Mouse (Mus musculus): ENCODE measurements around the gene Psmc3.
"Not testable (repeated sequence)": the region's sequence is repeated elsewhere in the genome, so short reads cannot be mapped to it uniquely, and the experiment has no call there.

Gene Psmc3

GRCm38 (mm10) chr2:91053934-91054382, at the start of gene Psmc3:
TSS of gene Psmc3 (plus strand) at chr2:91054009.
- peak; percentile 95 for DNase-seq (ENCODE audit: low read depth, low spot score)

GRCm38 (mm10) chr2:91008536-91008935, 45.3 kb upstream of the Psmc3 start:
- no peak for DNase-seq (ENCODE audit: low read depth, low spot score)

- DNase-seq (ENCODE audit: low read depth, low spot score), result no peak
These were observed 39.9 kb upstream of the Psmc3 start for GRCm38 (mm10) chr2:91013881-91014280.

- no peak for DNase-seq (ENCODE audit: low read depth, low spot score)
These were observed 38.4 kb upstream of the Psmc3 start for GRCm38 (mm10) chr2:91015386-91015785.

- DNase-seq (ENCODE audit: low read depth, low spot score), result peak; percentile 52
These were observed 35.6 kb upstream of the Psmc3 start for GRCm38 (mm10) chr2:91018061-91018788.

- DNase-seq (ENCODE audit: low read depth, low spot score), result no peak
These were observed 33.9 kb upstream of the Psmc3 start for GRCm38 (mm10) chr2:91019911-91020310.

DNA sequence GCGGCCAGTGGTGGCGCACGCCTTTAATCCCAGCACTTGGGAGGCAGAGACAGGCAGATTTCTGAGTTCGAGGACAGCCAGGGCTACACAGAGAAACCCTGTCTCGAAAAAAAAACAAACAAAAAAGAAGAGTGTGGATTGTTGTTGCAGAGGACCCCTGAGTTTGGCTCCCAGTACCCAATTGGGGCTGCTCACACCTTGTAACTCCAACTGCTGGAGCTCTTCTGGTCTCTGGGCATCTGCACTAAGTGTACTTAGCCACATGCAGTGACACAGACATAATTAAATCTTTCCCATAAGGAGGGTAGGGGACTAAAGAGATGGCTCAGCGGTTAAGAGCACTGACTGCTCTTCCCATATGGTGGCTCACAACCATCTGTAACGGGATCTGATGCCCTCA, 31.5 kb upstream of the Psmc3 start:
- not testable (repeated sequence) for DNase-seq (ENCODE audit: low read depth, low spot score)

- DNase-seq (ENCODE audit: low read depth, low spot score), result peak; percentile 48
These were observed 30.7 kb upstream of the Psmc3 start for GRCm38 (mm10) chr2:91023131-91023530.

GRCm38 (mm10) chr2:91023956-91024355, 29.9 kb upstream of the Psmc3 start:
- DNase-seq (ENCODE audit: low read depth, low spot score), result peak; percentile 73

DNA sequence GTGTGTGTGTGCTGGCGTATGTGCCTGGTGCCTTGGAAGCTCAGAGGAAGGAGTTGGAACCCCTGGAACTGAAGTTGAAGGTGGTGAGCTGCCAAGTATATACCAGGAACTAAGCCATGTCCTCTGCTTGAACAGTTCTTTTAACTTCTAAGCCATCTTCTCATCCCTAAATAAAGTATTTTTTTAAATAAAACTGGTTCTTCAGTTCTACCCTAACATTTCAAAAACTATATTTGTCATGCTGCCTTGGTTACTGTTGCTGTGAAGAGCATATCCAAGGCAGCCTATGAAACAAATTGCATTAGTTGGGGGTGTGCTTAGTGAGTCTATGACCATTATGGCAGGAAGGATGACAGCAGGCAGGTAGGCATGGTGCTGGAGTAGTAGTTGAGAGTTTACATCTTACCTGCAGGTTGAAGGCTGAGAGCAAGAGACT, 28.7 kb upstream of the Psmc3 start:
- DNase-seq (ENCODE audit: low read depth, low spot score), result no peak

GRCm38 (mm10) chr2:91026491-91026890, 27.3 kb upstream of the Psmc3 start:
- no peak for DNase-seq (ENCODE audit: low read depth, low spot score)

DNA sequence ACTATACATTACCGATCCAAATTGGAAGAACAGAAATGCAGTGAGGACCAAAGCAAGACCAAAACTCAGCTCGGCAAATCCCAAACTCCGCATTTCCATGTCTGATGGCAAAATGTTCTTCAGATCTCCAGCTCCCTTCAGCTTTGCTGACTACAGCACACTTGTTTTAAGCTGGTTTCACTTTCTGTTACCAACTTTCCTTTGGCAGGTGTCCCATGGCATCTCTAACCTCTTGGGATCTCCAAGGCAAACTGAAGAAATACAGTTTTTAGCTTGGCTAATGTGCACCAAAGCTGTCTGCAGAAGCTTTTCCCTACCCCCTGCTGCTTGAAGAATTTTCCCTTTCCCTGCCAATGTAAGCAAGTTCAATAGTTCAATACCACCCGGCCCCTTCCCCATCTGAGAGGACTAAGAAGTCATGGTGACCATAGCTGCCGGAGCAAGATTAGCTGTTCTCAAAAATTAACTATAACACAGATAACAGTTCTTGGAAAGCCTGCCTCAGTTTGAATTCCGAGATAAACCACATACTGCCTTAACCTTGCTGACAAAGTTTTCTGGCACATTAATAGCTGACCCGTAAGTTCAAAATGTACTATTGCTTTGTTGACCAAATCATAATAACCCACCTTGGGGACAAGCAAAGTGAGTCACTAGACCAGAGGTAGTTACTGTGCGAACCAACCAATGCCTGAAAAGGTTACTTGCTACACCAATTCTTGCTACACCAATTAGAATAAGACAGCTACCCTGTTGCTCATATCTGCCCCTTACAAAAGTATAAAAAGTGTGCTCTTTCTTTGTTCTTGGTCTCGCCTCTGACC, 26.2 kb upstream of the Psmc3 start:
- DNase-seq (ENCODE audit: low read depth, low spot score), result no peak

DNA sequence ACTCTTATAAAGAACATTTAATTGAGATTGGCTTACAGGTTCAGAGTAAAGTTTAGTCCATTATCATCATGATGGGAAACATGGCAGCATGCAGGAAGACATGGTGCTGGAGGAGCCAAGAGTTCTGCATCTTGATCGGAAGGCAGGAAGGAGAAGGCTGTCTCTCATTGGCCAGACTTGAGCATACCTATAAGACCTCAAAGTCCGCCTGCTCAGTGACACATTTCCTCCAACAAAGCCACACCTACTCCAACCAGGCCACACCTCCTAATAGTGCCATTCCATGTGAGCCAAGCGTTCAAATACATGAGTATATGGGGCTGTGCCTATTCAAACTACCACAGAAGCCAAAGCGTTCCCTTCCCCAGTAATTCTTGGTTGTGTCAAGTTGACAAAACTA, 22.6 kb upstream of the Psmc3 start:
- DNase-seq (ENCODE audit: low read depth, low spot score), result peak; percentile 73

- DNase-seq (ENCODE audit: low read depth, low spot score), result peak; percentile 67
These were observed 20.8 kb upstream of the Psmc3 start for GRCm38 (mm10) chr2:91033000-91033399.

GRCm38 (mm10) chr2:91035385-91035784, 18.4 kb upstream of the Psmc3 start, which contains the start of gene Rapsn:
TSS of gene Rapsn (plus strand) at chr2:91035620.
- DNase-seq (ENCODE audit: low read depth, low spot score), result peak; percentile 65

- DNase-seq (ENCODE audit: low read depth, low spot score), result no peak
These were observed 12.0 kb upstream of the Psmc3 start for GRCm38 (mm10) chr2:91041786-91042185.

DNA sequence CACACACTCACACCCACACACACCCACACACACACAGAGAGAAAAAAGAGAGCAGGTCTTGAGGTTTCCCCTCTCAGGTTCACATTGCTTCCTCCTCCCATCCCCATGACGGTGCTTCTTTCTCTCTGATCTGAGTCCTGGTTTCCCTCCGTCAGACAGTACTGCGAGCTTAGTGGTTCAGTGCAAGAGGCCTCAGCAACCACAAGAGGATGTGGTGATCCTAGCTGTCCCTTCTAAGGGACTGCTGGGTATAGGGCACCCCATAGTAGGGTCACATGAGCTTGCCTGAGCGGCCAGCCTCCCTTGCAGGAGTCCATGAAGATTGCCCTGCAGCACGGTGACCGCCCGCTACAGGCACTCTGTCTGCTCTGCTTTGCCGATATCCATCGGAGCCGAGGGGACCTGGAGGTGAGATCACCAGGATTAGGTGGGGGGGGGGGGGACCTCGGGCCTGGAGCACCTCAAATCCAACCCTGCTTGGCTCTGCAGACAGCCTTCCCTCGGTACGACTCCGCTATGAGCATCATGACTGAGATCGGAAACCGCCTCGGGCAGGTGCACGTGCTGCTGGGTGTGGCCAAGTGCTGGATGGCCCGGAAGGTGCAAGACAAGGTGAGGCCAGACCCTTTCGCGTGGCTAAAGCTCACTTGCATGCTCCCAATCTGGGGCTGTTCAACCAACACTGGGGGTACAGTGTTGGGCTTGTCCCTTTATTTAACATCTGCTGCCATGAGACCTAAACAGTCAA, 11.0 kb upstream of the Psmc3 start:
- peak; percentile 85 for DNase-seq (ENCODE audit: low read depth, low spot score)

DNA sequence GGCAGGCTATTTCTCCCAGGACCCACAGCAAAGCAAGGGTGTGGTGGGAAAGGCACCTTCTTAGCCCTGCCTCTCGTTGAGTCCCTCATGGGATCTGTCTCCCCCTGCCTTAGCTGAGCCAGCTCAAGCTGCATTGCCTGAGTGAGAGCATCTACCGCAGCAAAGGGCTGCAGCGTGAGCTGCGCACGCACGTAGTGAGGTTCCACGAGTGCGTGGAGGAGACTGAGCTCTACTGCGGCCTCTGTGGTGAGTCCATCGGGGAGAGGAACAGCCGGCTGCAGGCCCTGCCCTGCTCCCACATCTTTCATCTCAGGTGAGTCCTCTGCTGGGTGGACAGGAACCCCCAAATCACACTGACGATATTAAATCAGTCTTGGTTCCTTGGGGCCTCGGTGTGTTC, 9.1 kb upstream of the Psmc3 start:
- peak; percentile 39 for DNase-seq (ENCODE audit: low read depth, low spot score)

- DNase-seq (ENCODE audit: low read depth, low spot score), result not testable (repeated sequence)
These were observed 8.0 kb upstream of the Psmc3 start for GRCm38 (mm10) chr2:91045805-91046204.

GRCm38 (mm10) chr2:91047359-91047758, 6.5 kb upstream of the Psmc3 start:
- DNase-seq (ENCODE audit: low read depth, low spot score), result no peak

DNA sequence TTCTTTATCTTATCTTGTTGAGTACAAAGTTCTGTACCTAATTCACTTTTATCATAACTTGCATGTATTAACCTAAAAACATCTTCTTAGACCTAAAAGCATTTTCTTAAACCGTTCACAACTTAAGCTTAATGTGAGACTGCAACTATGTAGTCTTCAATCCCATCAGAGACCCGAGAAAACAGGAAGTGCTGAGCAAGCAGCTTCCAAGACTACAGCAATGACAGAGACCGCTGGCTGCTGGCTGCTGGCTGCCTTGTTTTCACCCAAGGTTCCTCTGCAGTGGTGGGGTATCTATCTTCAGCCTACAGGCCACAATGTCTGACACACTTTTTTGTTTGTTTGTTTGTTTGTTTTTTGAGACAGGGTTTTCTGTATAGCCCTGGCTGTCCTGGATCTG, 1.9 kb upstream of the Psmc3 start:
- DNase-seq (ENCODE audit: low read depth, low spot score), result no peak

DNA sequence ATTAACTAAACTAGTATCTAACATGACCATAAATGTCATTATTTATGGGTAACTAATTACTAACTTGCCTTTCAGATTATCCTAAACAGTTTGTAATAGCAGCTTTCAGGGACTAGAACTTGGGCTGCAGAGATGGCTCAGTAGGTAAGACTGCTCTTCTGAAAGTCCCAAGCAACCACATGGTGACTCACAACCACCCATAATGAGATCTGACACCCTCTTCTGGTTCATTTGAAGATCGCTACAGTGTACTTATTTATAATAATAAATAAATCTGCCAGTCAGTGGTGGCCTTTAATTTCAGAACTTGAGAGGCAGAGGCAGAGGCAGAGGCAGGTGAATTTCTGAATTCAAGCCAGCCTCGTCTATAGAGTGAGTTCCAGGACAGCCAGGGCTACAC, 1.1 kb upstream of the Psmc3 start:
- DNase-seq (ENCODE audit: low read depth, low spot score), result no peak

All from ZHBTc4 (cell line).